Mouse (Mus musculus): ENCODE measurements around the gene Nop9. TPM values are rescaled to one million over a fixed set of nuclear protein-coding genes. Genes with fewer than 3 reads are reported as not detected.

Gene Nop9
- polyA plus RNA-seq (2017; shearing (Covaris generic)), result 51.0 TPM

DNA sequence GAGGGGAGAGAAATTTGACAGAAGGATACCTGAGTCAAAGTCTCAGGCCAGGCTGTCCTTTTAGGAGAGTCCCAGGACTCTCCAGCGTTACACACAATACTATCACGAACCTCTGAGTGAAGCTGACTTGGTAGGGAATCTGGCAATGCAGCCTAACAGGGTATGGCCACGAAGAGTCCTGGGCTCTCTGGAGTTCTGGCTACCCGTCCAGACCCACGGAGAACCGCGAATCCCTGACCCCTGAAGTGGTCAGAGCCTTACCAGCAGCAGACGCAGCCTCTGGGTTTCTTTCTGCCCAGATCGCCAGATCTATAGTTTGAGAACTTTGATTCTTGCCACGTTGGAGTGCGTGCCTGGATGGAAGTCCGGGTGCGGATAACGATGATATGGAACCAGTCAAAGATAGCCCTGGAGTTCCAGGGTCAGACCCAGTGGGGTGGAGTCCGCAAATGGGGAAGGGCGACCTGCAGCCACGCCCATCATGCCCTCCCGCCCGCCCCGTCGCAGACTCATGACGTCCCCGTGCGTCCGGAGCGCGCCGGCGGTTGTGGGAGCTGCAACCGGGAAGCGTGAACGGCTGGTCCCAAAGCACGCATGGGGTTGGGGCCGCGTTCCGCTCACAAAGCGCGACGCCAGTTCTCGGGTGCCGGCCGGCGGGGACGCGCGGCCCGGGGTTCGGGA is at the start of gene Nop9, which contains the start of gene Dhrs1:
Gene Nop9 (plus strand): TSS at position 514 of the 681 bp plus-strand sequence.
Gene Dhrs1 (minus strand): TSS at position 511 of the 681 bp plus-strand sequence.

DNA sequence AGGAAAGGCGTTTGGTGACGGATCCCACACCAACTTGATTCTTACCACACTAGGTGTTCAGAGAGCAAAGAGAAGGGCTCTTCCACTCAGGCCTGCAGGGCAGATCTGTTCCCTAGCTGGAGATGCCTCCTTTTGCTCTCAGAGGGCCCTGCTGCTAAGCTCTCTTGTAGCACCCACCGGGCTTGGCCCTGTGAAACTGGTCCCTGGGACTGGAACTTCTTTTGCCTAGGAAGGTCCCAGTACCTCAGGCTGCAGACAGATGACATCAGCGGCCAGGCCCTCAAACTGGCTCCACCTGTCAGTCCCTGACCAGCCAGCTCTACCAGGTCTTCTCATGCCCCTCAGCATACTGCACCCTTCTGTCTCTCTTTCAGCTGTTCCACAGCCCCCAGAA is 31.8 kb upstream of the Nop9 start, which contains the start of gene Tgm1:
Gene Tgm1 (minus strand): TSS at position 198 of the 394 bp plus-strand sequence.

DNA sequence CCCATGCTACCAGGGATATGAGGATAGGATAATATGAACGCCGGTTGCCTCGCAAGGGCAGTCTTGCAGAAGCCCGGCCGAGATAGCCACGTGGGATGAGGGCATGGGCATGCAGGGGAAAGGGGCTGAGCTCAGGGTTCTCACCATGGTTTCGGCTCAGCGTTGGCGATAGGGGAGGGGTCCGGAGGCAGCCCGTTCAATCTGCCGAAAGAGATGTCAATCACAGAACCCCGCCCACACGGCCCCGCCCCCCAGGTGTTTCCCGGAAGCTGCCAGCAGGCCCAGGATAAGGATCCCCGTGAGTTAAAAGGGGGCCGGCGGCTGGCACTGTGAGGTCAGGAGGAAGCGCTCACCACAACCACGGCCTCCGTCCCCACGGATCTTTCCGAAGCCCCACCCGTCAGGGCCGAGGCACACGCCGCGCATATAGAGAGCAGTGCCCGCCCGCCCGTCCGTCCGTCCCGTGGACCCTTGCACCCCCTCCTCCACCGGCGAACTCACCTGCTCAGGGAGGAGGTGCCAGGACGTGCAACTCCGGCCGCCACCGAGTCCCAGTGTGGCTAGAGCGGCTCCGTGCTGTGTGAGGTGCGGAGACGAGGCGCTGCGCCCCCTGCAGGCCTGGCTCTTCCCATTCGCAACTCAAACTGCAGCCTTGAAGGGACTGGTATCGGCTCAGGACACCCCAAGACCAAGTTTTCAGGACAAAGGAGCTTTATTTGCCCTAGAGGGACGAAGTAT is 23.6 kb upstream of the Nop9 start, which contains the start of gene Rabggta:
Gene Rabggta (minus strand): TSS at position 564 of the 738 bp plus-strand sequence.

DNA sequence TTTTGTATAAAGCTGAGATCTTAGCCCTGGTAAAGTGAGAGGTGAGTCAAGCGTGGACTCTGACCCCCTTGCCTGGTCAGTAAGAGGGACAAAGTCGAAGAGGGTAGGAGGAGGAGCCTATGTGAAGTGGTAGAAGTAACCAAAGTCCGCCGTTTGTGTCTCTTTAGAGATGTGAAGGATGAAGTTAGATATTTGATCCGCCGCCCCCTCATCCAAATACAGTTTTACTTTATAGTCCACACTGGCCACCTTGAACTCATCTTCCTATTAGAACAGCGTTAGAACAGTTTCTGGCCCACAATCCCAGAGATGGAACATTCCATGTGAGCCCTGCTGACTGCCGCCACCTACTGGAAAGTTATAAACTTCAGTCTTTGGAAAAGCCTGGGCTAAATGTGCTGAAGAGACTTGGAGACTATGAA is 12.9 kb downstream of the Nop9 start, which contains the start of gene Cideb:
Gene Cideb (minus strand): TSS at position 96 of the 422 bp plus-strand sequence.

DNA sequence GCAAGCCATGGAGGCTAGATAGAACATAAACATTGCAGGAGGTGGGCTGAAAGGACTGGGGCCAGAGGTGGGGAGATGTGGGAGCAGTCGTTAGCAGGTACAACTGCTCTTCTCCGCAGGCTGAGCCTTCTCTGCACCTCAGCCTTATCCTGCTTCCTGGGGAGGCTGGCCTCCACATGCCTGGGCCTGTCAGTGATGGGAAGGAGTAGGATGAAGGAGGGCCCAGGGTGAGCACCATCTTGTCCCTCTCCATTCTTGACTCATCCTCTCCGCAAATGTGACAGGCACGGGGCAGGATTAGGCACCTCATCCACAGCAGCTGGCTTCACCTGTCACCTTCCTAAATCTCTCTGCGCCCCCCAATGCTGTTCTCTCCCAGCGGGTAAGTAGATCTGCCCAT is 15.7 kb downstream of the Nop9 start, which contains the start of gene Ltb4r2:
Gene Ltb4r2 (plus strand): TSS at position 266 of the 400 bp plus-strand sequence.

DNA sequence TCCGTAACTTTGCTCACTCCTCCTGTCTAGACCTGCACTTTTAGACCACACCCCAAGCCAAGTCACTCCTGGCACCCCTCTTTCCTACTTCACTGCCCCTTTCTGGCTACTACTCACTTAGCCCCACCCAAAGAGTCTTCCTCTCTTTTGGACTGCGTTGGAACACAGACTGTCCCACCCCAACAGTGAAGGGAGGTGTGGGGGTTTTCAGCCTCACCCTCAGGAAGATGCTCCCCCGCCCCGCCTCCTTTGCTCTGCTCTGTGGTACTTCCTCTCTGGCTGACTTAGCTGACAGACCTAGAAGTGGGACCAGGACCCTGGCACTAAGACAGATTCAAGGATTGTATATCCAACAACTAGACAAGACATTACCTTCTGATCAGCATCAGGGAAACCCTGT is 20.2 kb downstream of the Nop9 start, which contains the start of gene Ltb4r1:
Gene Ltb4r1 (plus strand): TSS at position 267 of the 400 bp plus-strand sequence.

DNA sequence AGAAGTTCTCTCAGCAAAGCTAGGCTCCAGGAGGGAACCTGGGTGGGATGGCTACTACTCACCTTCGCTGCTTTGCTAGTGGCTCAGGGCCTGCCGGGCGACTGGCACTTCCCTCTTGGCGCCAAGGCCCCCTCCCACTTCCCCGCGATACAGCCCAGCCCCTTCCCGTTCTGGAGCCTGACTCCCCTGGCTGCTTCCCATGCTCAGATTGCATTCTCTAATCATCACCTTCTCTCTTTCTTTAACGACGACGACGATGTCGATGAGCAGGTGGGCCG is 38.4 kb downstream of the Nop9 start, which contains the start of gene Adcy4:
Gene Adcy4 (minus strand): TSS at position 138 of the 278 bp plus-strand sequence.

DNA sequence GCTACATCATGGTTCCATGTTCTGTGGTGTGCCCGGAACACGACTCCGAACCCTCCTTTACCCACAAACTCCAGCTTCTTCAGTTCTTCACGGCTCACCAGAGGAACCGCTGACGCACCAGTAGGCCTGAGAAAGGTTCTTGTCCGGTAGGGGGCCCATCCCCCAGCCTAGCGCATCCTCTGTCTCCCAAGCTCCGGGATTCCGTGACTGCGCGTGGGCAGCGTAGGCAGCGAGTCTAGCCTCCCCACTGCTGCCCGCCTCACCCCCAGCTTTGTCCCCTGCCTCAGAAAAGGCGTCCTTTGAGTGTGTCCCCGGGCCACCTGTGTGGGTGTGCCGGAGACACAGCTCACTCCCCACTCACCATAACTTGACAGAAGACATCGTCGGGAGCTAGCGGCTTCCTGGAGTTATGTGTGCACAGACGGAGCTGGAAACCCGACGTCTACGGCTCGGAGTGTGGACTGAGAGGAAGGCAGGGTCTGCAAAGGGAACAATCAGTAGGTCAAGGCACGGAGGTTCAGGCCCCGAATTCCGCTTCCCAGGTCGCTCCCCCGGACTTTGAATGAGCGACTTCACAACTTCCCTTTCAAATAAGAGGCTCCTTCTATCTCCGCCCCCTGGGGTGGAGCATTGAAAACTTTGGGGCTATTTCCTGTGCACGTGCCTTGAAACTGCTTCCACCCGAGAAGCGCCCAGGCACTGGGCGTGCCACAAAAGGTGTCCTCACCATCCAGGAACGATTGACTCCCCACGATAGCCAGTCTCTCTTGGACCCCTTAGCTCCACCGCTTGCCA is 43.0 kb downstream of the Nop9 start, which contains the start of gene Ripk3:
Gene Ripk3 (minus strand): TSS at position 610 of the 795 bp plus-strand sequence.

Other genes starting within 250 kb of the Nop9 start
- gene Cpne6, start 235.2 kb upstream of the Nop9 start, polyA plus RNA-seq (2017; shearing (Covaris generic)), result 0.05 TPM
- gene Nrl, start 220.7 kb upstream of the Nop9 start, polyA plus RNA-seq (2017; shearing (Covaris generic)), result 0.08 TPM
- gene Pck2, start 205.4 kb upstream of the Nop9 start, polyA plus RNA-seq (2017; shearing (Covaris generic)), result 30.9 TPM
- 139 TPM for gene Dcaf11, start 185.7 kb upstream of the Nop9 start, polyA plus RNA-seq (2017; shearing (Covaris generic))
- gene A730061H03Rik, start 185.3 kb upstream of the Nop9 start, polyA plus RNA-seq (2017; shearing (Covaris generic)), result 4.4 TPM
- not detected for gene Fitm1, start 170.1 kb upstream of the Nop9 start, polyA plus RNA-seq (2017; shearing (Covaris generic))
- gene Psme1, start 167.6 kb upstream of the Nop9 start, polyA plus RNA-seq (2017; shearing (Covaris generic)), result 1,061 TPM
- gene Emc9, start 160.4 kb upstream of the Nop9 start, polyA plus RNA-seq (2017; shearing (Covaris generic)), result 41.4 TPM
- 694 TPM for gene Psme2, start 154.6 kb upstream of the Nop9 start, polyA plus RNA-seq (2017; shearing (Covaris generic))
- gene Rnf31, start 154.0 kb upstream of the Nop9 start, polyA plus RNA-seq (2017; shearing (Covaris generic)), result 64.2 TPM
- gene Irf9, start 142.1 kb upstream of the Nop9 start, polyA plus RNA-seq (2017; shearing (Covaris generic)), result 196 TPM
- gene Rec8, start 127.7 kb upstream of the Nop9 start, polyA plus RNA-seq (2017; shearing (Covaris generic)), result 9.6 TPM
- 70.3 TPM for gene Ipo4, start 109.7 kb upstream of the Nop9 start, polyA plus RNA-seq (2017; shearing (Covaris generic))
- 1.3 TPM for gene Gm49378, start 107.8 kb upstream of the Nop9 start, polyA plus RNA-seq (2017; shearing (Covaris generic))
- gene Tm9sf1, start 101.9 kb upstream of the Nop9 start, polyA plus RNA-seq (2017; shearing (Covaris generic)), result 83.6 TPM
- gene Tssk4, start 95.5 kb upstream of the Nop9 start, polyA plus RNA-seq (2017; shearing (Covaris generic)), result 2.1 TPM
- gene Mdp1, start 85.2 kb upstream of the Nop9 start, polyA plus RNA-seq (2017; shearing (Covaris generic)), result 111 TPM
- 50.7 TPM for gene Gmpr2, start 73.8 kb upstream of the Nop9 start, polyA plus RNA-seq (2017; shearing (Covaris generic))
- gene Nedd8, start 73.6 kb upstream of the Nop9 start, polyA plus RNA-seq (2017; shearing (Covaris generic)), result 388 TPM
- 69.1 TPM for gene Tinf2, start 63.9 kb upstream of the Nop9 start, polyA plus RNA-seq (2017; shearing (Covaris generic))
- gene Tgm1, start 31.8 kb upstream of the Nop9 start, polyA plus RNA-seq (2017; shearing (Covaris generic)), result 0.47 TPM
- 75.9 TPM for gene Rabggta, start 23.4 kb upstream of the Nop9 start, polyA plus RNA-seq (2017; shearing (Covaris generic))
- gene Dhrs1, start within 50 bp of the Nop9 start, polyA plus RNA-seq (2017; shearing (Covaris generic)), result 36.0 TPM
- gene Cideb, start 12.8 kb downstream of the Nop9 start, polyA plus RNA-seq (2017; shearing (Covaris generic)), result not detected
- 0.07 TPM for gene Ltb4r2, start 15.7 kb downstream of the Nop9 start, polyA plus RNA-seq (2017; shearing (Covaris generic))
- 1.9 TPM for gene Ltb4r1, start 20.3 kb downstream of the Nop9 start, polyA plus RNA-seq (2017; shearing (Covaris generic))
- 0.32 TPM for gene Adcy4, start 38.4 kb downstream of the Nop9 start, polyA plus RNA-seq (2017; shearing (Covaris generic))
- gene Ripk3, start 43.2 kb downstream of the Nop9 start, polyA plus RNA-seq (2017; shearing (Covaris generic)), result 67.6 TPM
- gene Nfatc4, start 77.5 kb downstream of the Nop9 start, polyA plus RNA-seq (2017; shearing (Covaris generic)), result not detected
- 1.2 TPM for gene Nynrin, start 108.3 kb downstream of the Nop9 start, polyA plus RNA-seq (2017; shearing (Covaris generic))
- 0.20 TPM for gene Cbln3, start 138.7 kb downstream of the Nop9 start, polyA plus RNA-seq (2017; shearing (Covaris generic))
- 63.7 TPM for gene Khnyn, start 139.3 kb downstream of the Nop9 start, polyA plus RNA-seq (2017; shearing (Covaris generic))
- 73.6 TPM for gene Sdr39u1, start 154.6 kb downstream of the Nop9 start, polyA plus RNA-seq (2017; shearing (Covaris generic))
- not detected for gene Cma1, start 199.0 kb downstream of the Nop9 start, polyA plus RNA-seq (2017; shearing (Covaris generic))
- not detected for gene Cma2, start 205.3 kb downstream of the Nop9 start, polyA plus RNA-seq (2017; shearing (Covaris generic))

Data from CD4-positive, CD25-positive, alpha-beta regulatory T cell (primary cell).